Mouse (Mus musculus) liver, postnatal 0 days (tissue): Measurements from ENCODE around the gene Celf3. TPM values are rescaled to one million over a fixed set of nuclear protein-coding genes. Genes with fewer than 3 reads are reported as not detected.

Experiments used
- ATAC-seq: fragments of 200-750 bp; cut with Nextera tagmentation; 2 replicates; pipeline ENCODE4 v1.8.0; 2017; ENCODE audit warnings: mild to moderate bottlenecking, moderate library complexity
- DNase-seq: peaks from one replicate; pipeline ENCODE4 v3.0.0-alpha.2; 2016
- H3K27ac ChIP-seq: fragments of 300-500 bp; sonication (generic); 2 replicates; pipeline ENCODE4 v1.5.1; 2014; ENCODE audit warnings: antibody characterized with exemption, moderate library complexity, mild to moderate bottlenecking, low read depth
- H3K27me3 ChIP-seq: fragments of 300-500 bp; sonication (generic); 2 replicates; pipeline ENCODE4 v1.6.1; 2014; ENCODE audit warnings: low read length, control low read depth, mixed read lengths; ENCODE audit not compliant: insufficient read depth
- H3K36me3 ChIP-seq: fragments of 300-500 bp; sonication (generic); replicated peaks from 2 replicates; pipeline ENCODE4 v1.6.1; 2014; ENCODE audit warnings: mild to moderate bottlenecking, control low read depth, low read length, moderate library complexity, mixed read lengths; ENCODE audit not compliant: insufficient read depth
- H3K4me1 ChIP-seq: fragments of 300-500 bp; sonication (generic); 2 replicates; pipeline ENCODE4 v1.6.1; 2014; ENCODE audit warnings: antibody characterized with exemption, mild to moderate bottlenecking, control low read depth; ENCODE audit not compliant: insufficient read depth
- H3K4me2 ChIP-seq: fragments of 300-500 bp; sonication (generic); 2 replicates; pipeline ENCODE4 v1.6.1; 2014; ENCODE audit warnings: low read depth, mild to moderate bottlenecking, low read length, moderate library complexity, mixed read lengths
- H3K4me3 ChIP-seq: fragments of 300-500 bp; sonication (generic); 2 replicates; pipeline ENCODE4 v1.5.1; 2014; ENCODE audit warnings: low read depth, low read length
- H3K9ac ChIP-seq: fragments of 300-500 bp; sonication (generic); replicated peaks from 2 replicates; pipeline ENCODE4 v1.6.1; 2014; ENCODE audit warnings: mild to moderate bottlenecking, moderate library complexity
- H3K9me3 ChIP-seq: fragments of 300-500 bp; sonication (generic); 2 replicates; pipeline ENCODE4 v1.6.1; 2016; ENCODE audit warnings: mild to moderate bottlenecking, control low read depth, low read length, mixed read lengths
- CTCF ChIP-seq: sonication (generic); IDR thresholded peaks from 2 replicates; pipeline ENCODE4 v1.5.1; 2016; ENCODE audit warnings: antibody characterized with exemption, low read depth
- EP300 ChIP-seq: IDR thresholded peaks from 2 replicates; pipeline ENCODE4 v1.6.1; 2016; ENCODE audit warnings: antibody characterized with exemption, low read depth, mild to moderate bottlenecking
- WGBS: fragments of 180-500 bp; shearing (Covaris S2); extraction: QIAGEN DNeasy Blood & Tissue Kit; methylation state at CpG from one replicate; pipeline ENCODE4 v1.1.7; 2014; ENCODE audit not compliant: insufficient replicate concordance; 5-methylcytosine and 5-hydroxymethylcytosine counted together
- polyA plus RNA-seq: library from polyadenylated mRNA; unstranded; fragments of >200 nt; fragmentation: Nextera tagmentation; extraction: Ambion mirVana; gene quantifications from 2 replicates; pipeline ENCODE4 v1.2.1, GENCODE M21; 2015

The Celf3 gene
- polyA plus RNA-seq, 1 experiment from 2014 or later: 0.06 TPM

- ATAC-seq: peak; percentile 71
- peak within 1 kb of the TSS; percentile 95 for H3K9ac ChIP-seq
- peak within 1 kb of the TSS; percentile 92 for H3K4me2 ChIP-seq
- H3K27ac ChIP-seq: peak within 1 kb of the TSS; percentile 83
- WGBS: 0% methylated on average over 24 of the region's 24 CpGs
- no peaks in the 10 kb centered on the region for H3K27me3 ChIP-seq
- no peaks in the 10 kb centered on the region for H3K9me3 ChIP-seq
- H3K4me3 ChIP-seq: peak within 1 kb of the TSS; percentile 89
- TF ChIP-seq EP300 (no peak), CTCF (no peak)
- H3K36me3 ChIP-seq: peaks cover 28% of the 10 kb centered on the region
- peaks cover 11% of the 10 kb centered on the region for H3K4me1 ChIP-seq
- DNase-seq: no peak
Observed at GRCm38 (mm10) chr3:94443597-94443964, 34.5 kb upstream of the Celf3 start, which contains the start of gene Oaz3. Oaz3 (minus strand) TSS chr3:94443915.

DNA sequence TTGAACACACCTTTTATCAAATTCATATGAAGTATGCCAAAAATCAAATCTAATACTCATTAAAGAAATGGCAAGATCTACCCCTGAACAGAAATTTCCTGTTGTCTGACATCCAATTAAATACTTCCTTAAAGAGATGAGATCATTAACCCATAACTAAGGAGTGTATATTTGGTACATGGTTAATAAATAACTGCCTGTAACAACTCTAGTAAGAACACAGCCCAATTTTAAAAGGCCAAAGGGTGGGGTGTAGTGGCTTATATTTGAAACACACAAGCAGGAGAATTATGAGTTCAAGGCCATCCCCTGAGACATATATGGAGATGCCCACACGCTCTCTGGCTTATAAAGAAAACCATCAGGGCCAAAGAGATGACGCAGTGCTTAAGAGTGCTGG, 28.7 kb upstream of the Celf3 start:
- H3K27ac ChIP-seq: no peak overlapping the region
- DNase-seq: no peak
- H3K4me3 ChIP-seq: no peak overlapping the region
- no peak overlapping the region for H3K9ac ChIP-seq
- WGBS: 85% methylated on average over 2 of the region's 2 CpGs
- H3K36me3 ChIP-seq: peaks cover 28% of the 10 kb centered on the region
- H3K4me2 ChIP-seq: no peak overlapping the region
- TF ChIP-seq CTCF (no peak), EP300 (no peak)
- H3K9me3 ChIP-seq: no peaks in the 10 kb centered on the region
- H3K4me1 ChIP-seq: peaks cover 6% of the 10 kb centered on the region
- no peaks in the 10 kb centered on the region for H3K27me3 ChIP-seq
- no peak for ATAC-seq

- no peaks in the 10 kb centered on the region for H3K4me1 ChIP-seq
- no peaks in the 10 kb centered on the region for H3K9me3 ChIP-seq
- H3K27ac ChIP-seq: no peak overlapping the region
- no peak overlapping the region for H3K4me3 ChIP-seq
- no peaks in the 10 kb centered on the region for H3K36me3 ChIP-seq
- TF ChIP-seq EP300 (no peak), CTCF (peak; percentile 89)
- 0 out of 2 replicates have a peak, but pooled peaks cover 3% of the 10 kb centered on the region for H3K27me3 ChIP-seq
- H3K9ac ChIP-seq: no peak overlapping the region
- WGBS: 3% methylated on average over 12 of the region's 12 CpGs
- peak; percentile 59 for ATAC-seq
- H3K4me2 ChIP-seq: peak overlapping the region; percentile 41
- DNase-seq: peak; percentile 83
Observed at GRCm38 (mm10) chr3:94456529-94457000, 21.5 kb upstream of the Celf3 start.

DNA sequence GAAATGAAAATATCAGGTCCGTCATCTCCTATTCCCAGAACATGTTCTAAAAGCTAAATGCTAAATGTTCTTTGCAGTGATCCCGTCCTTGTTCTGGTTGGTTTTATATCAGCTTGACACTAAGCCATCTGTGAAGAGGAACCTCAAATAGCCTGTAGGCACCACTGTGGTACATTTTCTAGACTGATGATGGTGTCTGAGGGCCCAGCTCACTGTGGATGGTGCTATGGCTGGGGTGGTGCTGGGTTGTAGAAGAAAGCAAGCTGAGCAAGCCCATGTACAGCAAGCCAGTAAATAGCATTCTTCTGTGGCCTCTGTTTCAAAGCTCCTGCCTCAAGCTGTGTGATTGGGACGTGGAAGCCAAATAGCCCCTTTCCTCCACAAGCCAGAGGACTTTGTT, 21.0 kb upstream of the Celf3 start:
- DNase-seq (no peak), ATAC-seq (no peak)
- H3K9me3 ChIP-seq: no peaks in the 10 kb centered on the region
- no peak overlapping the region for H3K4me3 ChIP-seq
- 0 out of 2 replicates have a peak, but pooled peaks cover 3% of the 10 kb centered on the region for H3K27me3 ChIP-seq
- WGBS: 71% methylated on average over 3 of the region's 3 CpGs
- no peak overlapping the region for H3K9ac ChIP-seq
- H3K4me1 ChIP-seq: no peaks in the 10 kb centered on the region
- H3K36me3 ChIP-seq: no peaks in the 10 kb centered on the region
- no peak overlapping the region for H3K4me2 ChIP-seq
- no peak for TF ChIP-seq EP300
- no peak for TF ChIP-seq CTCF
- H3K27ac ChIP-seq: no peak overlapping the region

- Histone ChIP-seq H3K9ac (no peak overlapping the region), H3K27me3 (0 out of 2 replicates have a peak, but pooled peaks cover 3% of the 10 kb centered on the region), H3K36me3 (no peaks in the 10 kb centered on the region), H3K4me2 (no peak overlapping the region), H3K9me3 (no peaks in the 10 kb centered on the region), H3K4me3 (no peak overlapping the region), H3K4me1 (no peaks in the 10 kb centered on the region), H3K27ac (no peak overlapping the region)
- WGBS: 85% methylated on average over 2 of the region's 2 CpGs
- no peak for ATAC-seq
- no peak for DNase-seq
- TF ChIP-seq EP300 (no peak), CTCF (no peak)
Observed at GRCm38 (mm10) chr3:94459834-94460233, 18.3 kb upstream of the Celf3 start.

DNA sequence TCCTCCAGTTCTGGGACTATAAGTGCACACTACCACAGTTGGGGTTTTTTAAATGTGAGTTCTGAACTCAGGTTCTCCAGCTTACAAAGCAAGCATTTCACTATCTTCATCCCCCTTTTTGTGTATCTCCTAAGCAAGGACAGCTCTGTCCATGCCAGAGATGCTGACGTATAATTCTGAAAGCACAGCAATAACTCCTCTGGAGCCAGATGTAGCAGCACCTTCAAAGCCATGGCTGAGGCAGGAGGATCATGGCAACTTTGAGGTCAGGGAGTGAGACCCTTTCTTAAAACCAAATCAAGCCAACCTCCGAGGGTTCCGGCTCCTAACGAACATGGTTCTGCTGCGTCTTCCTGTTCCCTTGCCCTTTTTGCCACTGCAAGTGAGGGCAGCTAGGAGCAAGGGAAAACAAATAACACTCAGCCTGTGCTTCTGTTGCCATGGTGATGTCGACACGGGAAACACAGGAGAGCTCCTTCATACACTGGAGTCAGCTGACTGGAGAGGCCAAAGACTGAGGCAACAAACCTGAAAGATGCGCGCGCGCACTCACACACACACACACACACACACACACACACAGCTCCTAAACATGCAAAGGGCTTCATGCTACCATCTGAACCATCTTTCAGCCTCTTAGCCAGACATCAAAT, 14.0 kb upstream of the Celf3 start:
- no peak for ATAC-seq
- TF ChIP-seq CTCF (no peak), EP300 (no peak)

More for the DNA sequence above, 14.0 kb upstream of the Celf3 start:
- H3K27ac ChIP-seq: no peak overlapping the region
- H3K4me1 ChIP-seq: no peaks in the 10 kb centered on the region
- H3K9ac ChIP-seq: no peak overlapping the region
- H3K36me3 ChIP-seq: no peaks in the 10 kb centered on the region
- no peak overlapping the region for H3K4me2 ChIP-seq
- no peak overlapping the region for H3K4me3 ChIP-seq
- WGBS: 58% methylated on average over 11 of the region's 11 CpGs
- no peaks in the 10 kb centered on the region for H3K27me3 ChIP-seq
- no peaks in the 10 kb centered on the region for H3K9me3 ChIP-seq
- no peak for DNase-seq
